Mouse (Mus musculus): Measurements from ENCODE around the gene Nek10.
A peak's percentile ranks its signal among the peaks of the same experiment; 100 is the strongest.
"Not testable (repeated sequence)": the region's sequence is repeated elsewhere in the genome, so short reads cannot be mapped to it uniquely, and the experiment has no call there.

Gene Nek10

GRCm38 (mm10) chr14:14984710-14985647 is 181.8 kb downstream of the Nek10 start:
- DNase-seq (ENCODE audit: low spot score) = peak; percentile 53

- DNase-seq (ENCODE audit: low spot score) = no peak
Measured at GRCm38 (mm10) chr14:14987403-14987802, 184.2 kb downstream of the Nek10 start.

GRCm38 (mm10) chr14:14991642-14992041 is 188.4 kb downstream of the Nek10 start:
- no peak for DNase-seq (ENCODE audit: low spot score)

- no peak for DNase-seq (ENCODE audit: low spot score)
Measured at GRCm38 (mm10) chr14:15011408-15011807, 208.2 kb downstream of the Nek10 start.

GRCm38 (mm10) chr14:15014799-15015198 is 211.6 kb downstream of the Nek10 start:
- no peak for DNase-seq (ENCODE audit: low spot score)

- DNase-seq (ENCODE audit: low spot score) = not testable (repeated sequence)
Measured at GRCm38 (mm10) chr14:15030626-15031025, 227.4 kb downstream of the Nek10 start.

- not testable (repeated sequence) for DNase-seq (ENCODE audit: low spot score)
Measured at GRCm38 (mm10) chr14:15034638-15035037, 231.4 kb downstream of the Nek10 start.

- no peak for DNase-seq (ENCODE audit: low spot score)
Measured at GRCm38 (mm10) chr14:15048186-15048585, 245.0 kb downstream of the Nek10 start.

- no peak for DNase-seq (ENCODE audit: low spot score)
Measured at GRCm38 (mm10) chr14:15061496-15061895, 258.3 kb downstream of the Nek10 start.
